Mouse (Mus musculus) neural tube, embryonic 10.5 days (tissue): ENCODE measurements around the gene Ankrd49.

ENCODE experiments used
- DNase-seq: peaks from one replicate; pipeline ENCODE4 v3.0.0-alpha.2; 2017; ENCODE audit warnings: low spot score; ENCODE audit errors: extremely low spot score

Ankrd49 gene

GRCm38 (mm10) chr9:14784039-14785002 is at the start of gene Ankrd49, which contains the start of gene Mre11a:
Ankrd49 (minus strand) TSS chr9:14784856.
Mre11a (plus strand) TSS chr9:14784654.
- peak; percentile 93 for DNase-seq

- DNase-seq = no peak
Observed at GRCm38 (mm10) chr9:14832046-14832445, 47.4 kb upstream of the Ankrd49 start.

- DNase-seq = no peak
Observed at GRCm38 (mm10) chr9:14827875-14828274, 43.2 kb upstream of the Ankrd49 start.

- DNase-seq = no peak
Observed at GRCm38 (mm10) chr9:14824840-14825239, 40.2 kb upstream of the Ankrd49 start.

GRCm38 (mm10) chr9:14821396-14821795 is 36.7 kb upstream of the Ankrd49 start:
- no peak for DNase-seq

- no peak for DNase-seq
Observed at GRCm38 (mm10) chr9:14810111-14810510, 25.5 kb upstream of the Ankrd49 start.

- DNase-seq = no peak
Observed at GRCm38 (mm10) chr9:14806786-14807185, 22.1 kb upstream of the Ankrd49 start.

GRCm38 (mm10) chr9:14805714-14806113 is 21.1 kb upstream of the Ankrd49 start:
- no peak for DNase-seq

- peak; percentile 4 for DNase-seq
Observed at GRCm38 (mm10) chr9:14787356-14787755, 2.7 kb upstream of the Ankrd49 start.

- DNase-seq = no peak
Observed at GRCm38 (mm10) chr9:14778341-14778740, 6.3 kb downstream of the Ankrd49 start.

- no peak for DNase-seq
Observed at GRCm38 (mm10) chr9:14773813-14774212, 10.8 kb downstream of the Ankrd49 start.

- no peak for DNase-seq
Observed at GRCm38 (mm10) chr9:14772074-14772473, 12.6 kb downstream of the Ankrd49 start.

- peak; percentile 32 for DNase-seq
Observed at GRCm38 (mm10) chr9:14770803-14771471, 13.7 kb downstream of the Ankrd49 start, which contains the start of gene 1700012B09Rik. 1700012B09Rik (minus strand) TSS chr9:14771030.

GRCm38 (mm10) chr9:14769811-14770210 is 14.8 kb downstream of the Ankrd49 start:
- DNase-seq = no peak

GRCm38 (mm10) chr9:14764765-14765164 is 19.9 kb downstream of the Ankrd49 start:
- peak; percentile 37 for DNase-seq

- DNase-seq = no peak
Observed at GRCm38 (mm10) chr9:14759261-14759660, 25.4 kb downstream of the Ankrd49 start.

- DNase-seq = peak; percentile 8
Observed at GRCm38 (mm10) chr9:14758590-14758989, 26.1 kb downstream of the Ankrd49 start.

- DNase-seq = no peak
Observed at GRCm38 (mm10) chr9:14754469-14754868, 30.2 kb downstream of the Ankrd49 start.

GRCm38 (mm10) chr9:14753947-14754346 is 30.7 kb downstream of the Ankrd49 start:
- DNase-seq = no peak

- no peak for DNase-seq
Observed at GRCm38 (mm10) chr9:14752001-14752522, 32.6 kb downstream of the Ankrd49 start, which contains the start of gene Fut4. Fut4 (minus strand) TSS chr9:14752393.

GRCm38 (mm10) chr9:14751503-14752000 is 33.1 kb downstream of the Ankrd49 start:
- peak; percentile 74 for DNase-seq
